Mouse (Mus musculus): Measurements from ENCODE around the gene Gcnt1. TPM values are rescaled to one million over a fixed set of nuclear protein-coding genes. Genes with fewer than 3 reads are reported as not detected.
A peak's percentile ranks its signal among the peaks of the same experiment; 100 is the strongest.

The Gcnt1 gene
- total and polyA plus RNA-seq, 2 experiments from 2014 or later, result 2.5 to 9.9 TPM

GRCm38 (mm10) chr19:17366364-17367090 lies 6.1 kb downstream of the Gcnt1 start:
- H3K4me2 ChIP-seq (ENCODE audit: low read depth, low read length), result no peak overlapping the region
- DNase-seq (ENCODE audit: low spot score) (no peak), ATAC-seq (ENCODE audit: insufficient read depth, low read depth) (no peak)
- no peak overlapping the region for H3K27ac ChIP-seq (ENCODE audit: low read depth)
- no peaks in the 10 kb centered on the region for H3K4me1 ChIP-seq (ENCODE audit: control insufficient read depth, insufficient read depth)
- TF ChIP-seq CTCF (IDR thresholded peaks at IDR 0.05; ENCODE audit: low read depth) (no peak), EP300 (IDR thresholded peaks at IDR 0.05; ENCODE audit: low read depth) (no peak)
- no peaks in the 10 kb centered on the region for H3K36me3 ChIP-seq (replicated peaks; ENCODE audit: control insufficient read depth, insufficient read depth, low read length)
- H3K9me3 ChIP-seq (replicated peaks; ENCODE audit: control insufficient read depth, low read length), result no peaks in the 10 kb centered on the region
- H3K9ac ChIP-seq (replicated peaks; ENCODE audit: low read depth, low read length), result no peak overlapping the region
- 89% methylated on average over 8 of the region's 8 CpGs for WGBS
- no peaks in the 10 kb centered on the region for H3K27me3 ChIP-seq (ENCODE audit: control insufficient read depth, insufficient read depth, low read length)
- H3K4me3 ChIP-seq (ENCODE audit: low read depth, low read length), result no peak overlapping the region

DNA sequence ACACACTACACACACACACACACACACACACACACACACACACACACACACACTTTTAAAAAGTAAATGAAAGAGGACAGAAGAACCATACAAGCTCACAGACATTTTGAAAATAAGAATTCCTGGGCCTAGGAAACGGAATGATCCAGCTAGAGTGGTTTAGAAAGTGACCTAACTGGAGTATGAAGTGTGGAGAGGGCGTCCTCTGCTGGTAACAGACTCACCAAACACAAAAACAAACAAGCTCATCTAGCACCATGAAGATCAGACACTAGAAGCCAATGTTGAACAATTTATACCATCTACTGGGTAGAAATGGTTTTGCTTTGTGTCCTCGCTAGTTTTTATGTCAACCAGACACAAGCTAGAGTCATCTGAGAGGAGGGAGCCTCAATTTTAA lies 7.9 kb downstream of the Gcnt1 start:
- H3K9ac ChIP-seq (replicated peaks; ENCODE audit: low read depth, low read length), result no peak overlapping the region
- no peaks in the 10 kb centered on the region for H3K27me3 ChIP-seq (ENCODE audit: control insufficient read depth, insufficient read depth, low read length)
- H3K9me3 ChIP-seq (replicated peaks; ENCODE audit: control insufficient read depth, low read length), result no peaks in the 10 kb centered on the region
- H3K4me1 ChIP-seq (ENCODE audit: control insufficient read depth, insufficient read depth), result no peaks in the 10 kb centered on the region
- TF ChIP-seq CTCF (IDR thresholded peaks at IDR 0.05; ENCODE audit: low read depth) (peak; percentile 75), EP300 (IDR thresholded peaks at IDR 0.05; ENCODE audit: low read depth) (no peak)
- H3K36me3 ChIP-seq (replicated peaks; ENCODE audit: control insufficient read depth, insufficient read depth, low read length), result no peaks in the 10 kb centered on the region
- DNase-seq (ENCODE audit: low spot score), result peak; percentile 51
- H3K27ac ChIP-seq (ENCODE audit: low read depth), result no peak overlapping the region
- ATAC-seq (ENCODE audit: insufficient read depth, low read depth), result no peak
- H3K4me2 ChIP-seq (ENCODE audit: low read depth, low read length), result no peak overlapping the region
- H3K4me3 ChIP-seq (ENCODE audit: low read depth, low read length), result no peak overlapping the region
- WGBS, result 30% methylated on average over 3 of the region's 3 CpGs

DNA sequence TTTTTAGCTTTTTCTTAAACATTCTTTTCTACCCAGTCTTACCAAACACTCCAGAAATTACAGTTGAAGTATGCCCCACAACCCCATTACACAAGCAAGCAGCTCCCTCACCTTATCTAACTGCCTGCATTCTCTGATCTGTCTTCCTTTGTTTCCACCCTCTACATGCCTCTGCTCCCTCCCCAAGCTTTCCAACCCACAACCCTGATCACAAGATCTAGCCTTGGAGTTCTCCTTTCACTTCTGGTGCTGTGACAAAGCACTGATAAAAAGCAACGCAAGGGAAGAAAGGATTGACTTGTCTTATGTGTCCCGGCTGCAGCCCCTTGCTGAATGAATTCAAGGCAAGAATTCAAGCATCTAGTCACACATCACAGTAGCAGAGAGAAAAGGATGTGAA lies 11.5 kb downstream of the Gcnt1 start:
- DNase-seq (ENCODE audit: low spot score) (no peak), ATAC-seq (ENCODE audit: insufficient read depth, low read depth) (no peak)
- no peaks in the 10 kb centered on the region for H3K36me3 ChIP-seq (replicated peaks; ENCODE audit: control insufficient read depth, insufficient read depth, low read length)
- 46% methylated on average over 2 of the region's 2 CpGs for WGBS
- 0 out of 2 replicates have a peak, but pooled peaks cover 3% of the 10 kb centered on the region for H3K27me3 ChIP-seq (ENCODE audit: control insufficient read depth, insufficient read depth, low read length)
- no peak overlapping the region for H3K27ac ChIP-seq (ENCODE audit: low read depth)
- H3K4me2 ChIP-seq (ENCODE audit: low read depth, low read length), result no peak overlapping the region
- H3K4me1 ChIP-seq (ENCODE audit: control insufficient read depth, insufficient read depth), result no peaks in the 10 kb centered on the region
- H3K9me3 ChIP-seq (replicated peaks; ENCODE audit: control insufficient read depth, low read length), result no peaks in the 10 kb centered on the region
- TF ChIP-seq EP300 (IDR thresholded peaks at IDR 0.05; ENCODE audit: low read depth) (no peak), CTCF (IDR thresholded peaks at IDR 0.05; ENCODE audit: low read depth) (no peak)
- no peak overlapping the region for H3K9ac ChIP-seq (replicated peaks; ENCODE audit: low read depth, low read length)
- H3K4me3 ChIP-seq (ENCODE audit: low read depth, low read length), result no peak overlapping the region

DNA sequence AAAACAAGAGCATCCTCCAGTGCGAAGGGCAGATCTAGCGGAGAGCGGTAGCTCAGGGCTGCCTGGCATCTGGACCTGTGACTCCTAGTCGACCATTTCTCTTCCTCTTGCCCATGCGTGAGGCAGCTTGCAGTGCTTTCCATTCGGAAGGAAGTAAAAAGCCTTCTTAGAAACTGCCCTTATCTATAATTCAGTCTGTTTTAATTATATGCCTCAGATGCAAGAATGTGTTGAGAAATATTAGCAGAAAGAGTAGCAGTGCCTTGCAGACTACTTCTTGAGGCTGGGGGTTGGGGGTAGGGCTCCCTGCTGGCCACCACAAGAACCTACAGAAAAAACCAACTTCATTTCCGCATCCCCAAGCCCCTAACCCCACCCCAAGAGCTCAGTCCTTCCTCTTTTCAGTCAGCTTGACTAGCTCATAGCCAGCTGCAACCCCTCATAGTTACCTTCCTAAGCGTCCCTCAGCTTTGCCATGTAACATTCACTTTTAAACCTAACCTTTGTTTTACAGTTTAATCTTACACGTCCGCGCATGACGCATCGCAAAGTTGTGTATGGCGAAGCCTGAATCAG lies 13.2 kb downstream of the Gcnt1 start:
- Histone ChIP-seq H3K4me2 (ENCODE audit: low read depth, low read length) (no peak overlapping the region), H3K4me3 (ENCODE audit: low read depth, low read length) (no peak overlapping the region), H3K27me3 (ENCODE audit: control insufficient read depth, insufficient read depth, low read length) (0 out of 2 replicates have a peak, but pooled peaks cover 3% of the 10 kb centered on the region), H3K9me3 (replicated peaks; ENCODE audit: control insufficient read depth, low read length) (no peaks in the 10 kb centered on the region), H3K36me3 (replicated peaks; ENCODE audit: control insufficient read depth, insufficient read depth, low read length) (no peaks in the 10 kb centered on the region), H3K9ac (replicated peaks; ENCODE audit: low read depth, low read length) (no peak overlapping the region), H3K4me1 (ENCODE audit: control insufficient read depth, insufficient read depth) (peaks cover 16% of the 10 kb centered on the region), H3K27ac (ENCODE audit: low read depth) (no peak overlapping the region)
- no peak for ATAC-seq (ENCODE audit: insufficient read depth, low read depth)
- TF ChIP-seq EP300 (IDR thresholded peaks at IDR 0.05; ENCODE audit: low read depth) (no peak), CTCF (IDR thresholded peaks at IDR 0.05; ENCODE audit: low read depth) (no peak)
- WGBS, result 76% methylated on average over 14 of the region's 14 CpGs
- DNase-seq (ENCODE audit: low spot score), result no peak

DNA sequence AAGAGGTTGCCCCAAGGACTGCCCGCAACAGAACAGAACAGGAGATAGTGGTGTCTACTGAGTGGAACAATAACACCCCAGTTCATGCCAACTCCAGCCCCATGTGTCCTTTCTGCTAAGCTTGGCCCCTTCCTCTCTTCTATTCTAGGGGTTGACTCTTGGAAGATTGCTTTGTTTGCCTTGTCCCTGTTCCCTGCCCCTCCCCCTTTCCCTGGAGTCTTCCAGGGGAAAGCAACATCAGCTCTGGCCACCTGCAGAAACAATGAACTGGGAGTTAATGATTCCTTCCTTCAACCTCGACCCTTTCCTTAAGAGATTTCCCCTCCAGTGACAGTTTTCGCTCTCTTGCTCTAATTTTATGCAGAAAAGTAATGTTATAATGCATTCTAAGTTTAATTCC lies 15.3 kb downstream of the Gcnt1 start:
- Histone ChIP-seq H3K4me3 (ENCODE audit: low read depth, low read length) (no peak overlapping the region), H3K36me3 (replicated peaks; ENCODE audit: control insufficient read depth, insufficient read depth, low read length) (no peaks in the 10 kb centered on the region), H3K4me2 (ENCODE audit: low read depth, low read length) (no peak overlapping the region), H3K4me1 (ENCODE audit: control insufficient read depth, insufficient read depth) (peaks cover 22% of the 10 kb centered on the region), H3K9me3 (replicated peaks; ENCODE audit: control insufficient read depth, low read length) (no peaks in the 10 kb centered on the region), H3K27me3 (ENCODE audit: control insufficient read depth, insufficient read depth, low read length) (0 out of 2 replicates have a peak, but pooled peaks cover 3% of the 10 kb centered on the region), H3K27ac (ENCODE audit: low read depth) (no peak overlapping the region), H3K9ac (replicated peaks; ENCODE audit: low read depth, low read length) (no peak overlapping the region)
- no peak for DNase-seq (ENCODE audit: low spot score)
- no peak for ATAC-seq (ENCODE audit: insufficient read depth, low read depth)
- 58% methylated on average over 3 of the region's 3 CpGs for WGBS
- TF ChIP-seq CTCF (IDR thresholded peaks at IDR 0.05; ENCODE audit: low read depth) (no peak), EP300 (IDR thresholded peaks at IDR 0.05; ENCODE audit: low read depth) (no peak)

Measured in heart, postnatal 0 days (tissue).